Mouse (Mus musculus): ENCODE data around the gene Trim41.

Gene Trim41

GRCm38 (mm10) chr11:48816281-48816781 lies 822 bp downstream of the Trim41 start:
- CTCF ChIA-PET, result interaction anchor here (0.6 kb wide), 1 partner anchor 112 kb away, joined by 4 read pairs; no protein-coding TSS in a partner anchor

- CTCF ChIA-PET, result interaction anchor here (0.6 kb wide), 1 partner anchor 112 kb away, joined by 4 read pairs; no protein-coding TSS in a partner anchor
Observed at GRCm38 (mm10) chr11:48815851-48816250, 1.3 kb downstream of the Trim41 start.

GRCm38 (mm10) chr11:48813782-48814181 lies 3.4 kb downstream of the Trim41 start:
- CTCF ChIA-PET, result interaction anchor here (0.6 to 0.7 kb wide), 2 partner anchors 19 to 38 kb away, joined by 4 to 5 read pairs; no protein-coding TSS in a partner anchor

- CTCF ChIA-PET, result interaction anchor here (0.6 to 1.5 kb wide), 2 partner anchors 22 to 47 kb away, joined by 5 to 8 read pairs; no protein-coding TSS in a partner anchor
Observed at GRCm38 (mm10) chr11:48810142-48810541, 7.0 kb downstream of the Trim41 start.

GRCm38 (mm10) chr11:48809434-48809830 lies 7.7 kb downstream of the Trim41 start:
- CTCF ChIA-PET, result interaction anchor here (0.6 to 1.5 kb wide), 2 partner anchors 21 to 48 kb away, joined by 5 to 8 read pairs; no protein-coding TSS in a partner anchor

GRCm38 (mm10) chr11:48808737-48809433 lies 8.3 kb downstream of the Trim41 start:
- CTCF ChIA-PET, result interaction anchor here (1.5 kb wide), 1 partner anchor 20 kb away, joined by 8 read pairs; no protein-coding TSS in a partner anchor

- CTCF ChIA-PET, result no interaction called here
Observed at GRCm38 (mm10) chr11:48808304-48808646, 8.9 kb downstream of the Trim41 start.

GRCm38 (mm10) chr11:48807563-48808303 lies 9.4 kb downstream of the Trim41 start:
- CTCF ChIA-PET, result no interaction called here

- CTCF ChIA-PET, result interaction anchor here (0.8 kb wide), 1 partner anchor 46 kb away, joined by 3 read pairs; no protein-coding TSS in a partner anchor
Observed at GRCm38 (mm10) chr11:48806856-48807562, 10.1 kb downstream of the Trim41 start.

- CTCF ChIA-PET, result interaction anchor here (0.6 kb wide), 1 partner anchor 21 kb away, joined by 3 read pairs; the partner anchor contains the start of gene Trim7
Observed at GRCm38 (mm10) chr11:48804922-48805321, 12.2 kb downstream of the Trim41 start.

GRCm38 (mm10) chr11:48803988-48804387 lies 13.2 kb downstream of the Trim41 start:
- CTCF ChIA-PET, result no interaction called here

GRCm38 (mm10) chr11:48801831-48802772 lies 15.1 kb downstream of the Trim41 start:
- CTCF ChIA-PET, result interaction anchor here (0.8 kb wide), 1 partner anchor 12 kb away, joined by 3 read pairs; no protein-coding TSS in a partner anchor

GRCm38 (mm10) chr11:48799921-48800701 lies 17.0 kb downstream of the Trim41 start, which contains the start of gene Rack1:
TSS of gene Rack1 (plus strand) at chr11:48800332.
- CTCF ChIA-PET, result interaction anchor here (1.2 kb wide), 1 partner anchor 11 kb away, joined by 7 read pairs; no protein-coding TSS in a partner anchor

GRCm38 (mm10) chr11:48798984-48799920 lies 17.9 kb downstream of the Trim41 start:
- CTCF ChIA-PET, result interaction anchor here (1.2 kb wide), 1 partner anchor 10 kb away, joined by 7 read pairs; no protein-coding TSS in a partner anchor

GRCm38 (mm10) chr11:48798308-48798707 lies 18.8 kb downstream of the Trim41 start:
- CTCF ChIA-PET, result interaction anchor here (0.6 kb wide), 1 partner anchor 50 kb away, joined by 3 read pairs; no protein-coding TSS in a partner anchor

GRCm38 (mm10) chr11:48797287-48797686 lies 19.9 kb downstream of the Trim41 start:
- CTCF ChIA-PET, result interaction anchor here (0.6 to 1.1 kb wide), 3 partner anchors 9 to 70 kb away, joined by 4 to 20 read pairs (median 15); no protein-coding TSS in a partner anchor

- CTCF ChIA-PET, result interaction anchor here (0.7 kb wide), 1 partner anchor 409 kb away, joined by 3 read pairs; no protein-coding TSS in a partner anchor
Observed at GRCm38 (mm10) chr11:48796290-48796689, 20.9 kb downstream of the Trim41 start.

- CTCF ChIA-PET, result no interaction called here
Observed at GRCm38 (mm10) chr11:48795221-48795620, 21.9 kb downstream of the Trim41 start.

Measured in spleen, embryonic (tissue).